Mouse (Mus musculus) kidney, adult 11 months (tissue): ENCODE measurements around the gene Gsn.

Source experiments
- DNase-seq: peaks from one replicate; pipeline ENCODE4 v3.0.0; 2022

Gene Gsn

GRCm38 (mm10) chr2:35255004-35255403 is 1.2 kb upstream of the Gsn start:
- DNase-seq = no peak

GRCm38 (mm10) chr2:35255462-35255861 is 718 bp upstream of the Gsn start:
- no peak for DNase-seq

- no peak for DNase-seq
Measured at GRCm38 (mm10) chr2:35256932-35257331, 752 bp downstream of the Gsn start.

GRCm38 (mm10) chr2:35257886-35258285 is 1.7 kb downstream of the Gsn start:
- DNase-seq = no peak

- no peak for DNase-seq
Measured at GRCm38 (mm10) chr2:35258590-35258989, 2.4 kb downstream of the Gsn start.

GRCm38 (mm10) chr2:35259338-35260080 is 3.3 kb downstream of the Gsn start:
- DNase-seq = no peak

GRCm38 (mm10) chr2:35260291-35260690 is 4.1 kb downstream of the Gsn start:
- no peak for DNase-seq

- no peak for DNase-seq
Measured at GRCm38 (mm10) chr2:35264095-35264494, 7.9 kb downstream of the Gsn start.

GRCm38 (mm10) chr2:35265296-35265695 is 9.1 kb downstream of the Gsn start:
- no peak for DNase-seq

GRCm38 (mm10) chr2:35265775-35266174 is 9.6 kb downstream of the Gsn start:
- no peak for DNase-seq

GRCm38 (mm10) chr2:35266251-35266905 is 10.2 kb downstream of the Gsn start:
- no peak for DNase-seq

GRCm38 (mm10) chr2:35267156-35267875 is 11.1 kb downstream of the Gsn start:
- DNase-seq = peak; percentile 67

- DNase-seq = no peak
Measured at GRCm38 (mm10) chr2:35267876-35268566, 11.8 kb downstream of the Gsn start.

GRCm38 (mm10) chr2:35269136-35269535 is 13.0 kb downstream of the Gsn start:
- DNase-seq = no peak

GRCm38 (mm10) chr2:35269716-35270260 is 13.6 kb downstream of the Gsn start:
- DNase-seq = peak; percentile 59

GRCm38 (mm10) chr2:35270531-35270984 is 14.4 kb downstream of the Gsn start:
- DNase-seq = peak; percentile 80

GRCm38 (mm10) chr2:35271817-35272216 is 15.6 kb downstream of the Gsn start:
- no peak for DNase-seq

- DNase-seq = no peak
Measured at GRCm38 (mm10) chr2:35272881-35273280, 16.7 kb downstream of the Gsn start.

GRCm38 (mm10) chr2:35273536-35273935 is 17.4 kb downstream of the Gsn start:
- peak; percentile 65 for DNase-seq

GRCm38 (mm10) chr2:35277686-35278085 is 21.5 kb downstream of the Gsn start:
- no peak for DNase-seq

GRCm38 (mm10) chr2:35278371-35279210 is 22.4 kb downstream of the Gsn start:
- DNase-seq = no peak

GRCm38 (mm10) chr2:35280001-35280400 is 23.8 kb downstream of the Gsn start:
- peak; percentile 69 for DNase-seq
